Mouse (Mus musculus) stomach, postnatal 0 days (tissue): ENCODE data around the gene Mpp6. TPM values are rescaled to one million over a fixed set of nuclear protein-coding genes. Genes with fewer than 3 reads are reported as not detected.

Experiments
- ATAC-seq: fragments of 200-750 bp; cut with Nextera tagmentation; 2 replicates; pipeline ENCODE4 v1.8.0; 2017; ENCODE audit not compliant: low FRiP score, low TSS enrichment
- DNase-seq: peaks from one replicate; pipeline ENCODE4 v3.0.0-alpha.2; 2016; ENCODE audit warnings: low spot score
- H3K27ac ChIP-seq: fragments of 300-500 bp; sonication (generic); replicated peaks from 2 replicates; pipeline ENCODE4 v1.5.1; 2014; ENCODE audit warnings: mild to moderate bottlenecking, control low read depth
- H3K27me3 ChIP-seq: fragments of 300-500 bp; sonication (generic); 2 replicates; pipeline ENCODE4 v1.6.1; 2014; ENCODE audit warnings: low read length; ENCODE audit not compliant: control insufficient read depth, insufficient read depth
- H3K36me3 ChIP-seq: fragments of 300-500 bp; sonication (generic); 2 replicates; pipeline ENCODE4 v1.6.1; 2014; ENCODE audit warnings: low read length, mixed read lengths; ENCODE audit not compliant: control insufficient read depth, insufficient read depth
- H3K4me1 ChIP-seq: fragments of 300-500 bp; sonication (generic); replicated peaks from 2 replicates; pipeline ENCODE4 v1.6.1; 2014; ENCODE audit warnings: antibody characterized with exemption; ENCODE audit not compliant: control insufficient read depth, insufficient read depth
- H3K4me2 ChIP-seq: fragments of 300-500 bp; sonication (generic); replicated peaks from 2 replicates; pipeline ENCODE4 v1.6.1; 2014; ENCODE audit warnings: low read depth, mild to moderate bottlenecking, control low read depth, moderate library complexity
- H3K4me3 ChIP-seq: fragments of 300-500 bp; sonication (generic); 2 replicates; pipeline ENCODE4 v1.5.1; 2014; ENCODE audit warnings: low read depth, low read length, control low read depth
- H3K9ac ChIP-seq: fragments of 300-500 bp; sonication (generic); 2 replicates; pipeline ENCODE4 v1.6.1; 2014; ENCODE audit warnings: mild to moderate bottlenecking, low read length, control low read depth, mixed read lengths
- H3K9me3 ChIP-seq: fragments of 300-500 bp; sonication (generic); 2 replicates; pipeline ENCODE4 v1.6.1; 2016; ENCODE audit warnings: low read length; ENCODE audit not compliant: control insufficient read depth
- CTCF ChIP-seq: IDR thresholded peaks from 2 replicates; pipeline ENCODE4 v1.5.1; 2016; ENCODE audit warnings: antibody characterized with exemption, low read depth, mild to moderate bottlenecking, moderate library complexity
- EP300 ChIP-seq: optimal IDR thresholded peaks from 2 replicates; pipeline ENCODE3; 2016; ENCODE audit warnings: antibody characterized with exemption
- WGBS: fragments of 180-500 bp; shearing (Covaris S2); extraction: QIAGEN DNeasy Blood & Tissue Kit; methylation state at CpG from one replicate; pipeline ENCODE4 v1.1.7; 2014; 5-methylcytosine and 5-hydroxymethylcytosine counted together
- polyA plus RNA-seq: library from polyadenylated mRNA; unstranded; fragments of >200 nt; fragmentation: Nextera tagmentation; extraction: Ambion mirVana; gene quantifications from 2 replicates; pipeline ENCODE4 v1.2.1, GENCODE M21; 2015

The Mpp6 gene
- polyA plus RNA-seq, 1 experiment from 2014 or later: 28.1 TPM

DNA sequence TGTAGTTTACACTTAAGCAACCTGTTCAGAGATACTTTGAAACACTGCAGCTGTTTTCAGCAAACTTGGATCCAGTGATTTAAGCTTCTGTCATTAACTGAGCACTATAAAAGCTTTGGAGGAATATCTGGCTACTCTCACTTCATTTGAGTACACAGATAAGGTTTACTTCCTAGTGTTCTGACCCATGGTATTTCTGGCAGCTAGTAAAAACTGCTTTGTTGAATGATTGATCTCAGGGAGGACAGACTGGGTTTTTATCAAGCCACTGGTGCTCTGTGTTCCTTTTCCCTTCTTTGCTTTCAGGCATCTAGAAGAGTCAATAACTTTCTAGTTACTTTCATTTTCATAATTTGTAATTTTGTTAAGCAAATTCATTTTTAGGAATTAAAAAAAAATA lies 79.3 kb downstream of the Mpp6 start:
- no peak for TF ChIP-seq CTCF
- no peak for TF ChIP-seq EP300
- Histone ChIP-seq H3K27me3 (no peaks in the 10 kb centered on the region), H3K4me1 (no peaks in the 10 kb centered on the region), H3K9ac (no peak overlapping the region), H3K4me3 (no peak overlapping the region), H3K4me2 (no peak overlapping the region), H3K36me3 (0 out of 2 replicates have a peak, but pooled peaks cover 3% of the 10 kb centered on the region), H3K9me3 (no peaks in the 10 kb centered on the region), H3K27ac (no peak overlapping the region)
- ATAC-seq (no peak), DNase-seq (no peak)

DNA sequence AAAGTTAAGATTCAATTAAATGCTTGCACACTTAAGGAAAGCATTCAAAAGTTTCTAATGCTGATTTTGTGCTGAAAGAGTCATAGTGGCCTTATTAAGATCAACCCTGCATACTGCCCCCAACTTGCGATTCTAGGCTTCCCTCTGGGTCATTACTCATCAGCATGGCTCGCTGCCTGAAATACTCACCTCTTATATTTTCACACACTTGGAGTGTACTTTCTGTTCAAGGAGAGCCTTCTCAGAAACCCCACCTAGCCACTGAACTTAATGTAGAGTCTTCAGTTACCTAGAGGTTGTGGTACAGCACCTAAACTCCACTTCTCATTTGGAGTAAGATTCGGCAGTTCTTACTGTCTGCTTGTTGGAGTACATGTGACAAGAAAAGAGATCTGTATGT lies 81.6 kb downstream of the Mpp6 start:
- no peak overlapping the region for H3K27ac ChIP-seq
- DNase-seq (no peak), ATAC-seq (no peak)
- no peaks in the 10 kb centered on the region for H3K9me3 ChIP-seq
- H3K36me3 ChIP-seq: no peaks in the 10 kb centered on the region
- no peak overlapping the region for H3K9ac ChIP-seq
- H3K4me2 ChIP-seq: no peak overlapping the region
- 79% methylated on average over 3 of the region's 3 CpGs for WGBS
- TF ChIP-seq EP300: no peak
- no peak for TF ChIP-seq CTCF
- no peaks in the 10 kb centered on the region for H3K4me1 ChIP-seq
- no peaks in the 10 kb centered on the region for H3K27me3 ChIP-seq
- no peak overlapping the region for H3K4me3 ChIP-seq

DNA sequence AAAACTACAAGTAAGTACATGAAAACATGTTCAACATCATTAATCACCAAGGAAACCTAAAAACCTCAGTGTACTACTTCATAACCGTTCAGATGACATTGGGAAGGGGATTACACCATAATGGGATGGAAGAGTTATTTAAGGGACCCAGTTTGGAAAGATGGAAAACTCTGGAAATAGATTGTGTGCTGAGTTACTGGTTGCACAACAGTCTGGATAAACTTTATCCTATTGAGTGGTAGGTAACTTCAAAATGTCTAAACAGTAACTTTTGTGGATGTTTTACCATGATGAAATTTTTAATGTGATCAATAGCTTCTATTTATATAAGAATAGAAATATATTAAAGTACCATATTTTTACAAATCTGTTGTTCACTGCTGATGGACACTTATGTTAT lies 82.1 kb downstream of the Mpp6 start:
- no peaks in the 10 kb centered on the region for H3K4me1 ChIP-seq
- H3K9me3 ChIP-seq: no peaks in the 10 kb centered on the region
- no peak overlapping the region for H3K4me3 ChIP-seq
- no peaks in the 10 kb centered on the region for H3K36me3 ChIP-seq
- no peak overlapping the region for H3K9ac ChIP-seq
- no peaks in the 10 kb centered on the region for H3K27me3 ChIP-seq
- DNase-seq (no peak), ATAC-seq (no peak)
- TF ChIP-seq EP300 (no peak), CTCF (no peak)
- H3K4me2 ChIP-seq: no peak overlapping the region
- H3K27ac ChIP-seq: no peak overlapping the region
- 51% methylated on average over 1 of the region's 1 CpGs for WGBS

- TF ChIP-seq CTCF (no peak), EP300 (no peak)
- Histone ChIP-seq H3K9ac (no peak overlapping the region), H3K9me3 (no peaks in the 10 kb centered on the region), H3K27ac (no peak overlapping the region), H3K4me1 (no peaks in the 10 kb centered on the region), H3K4me2 (no peak overlapping the region), H3K4me3 (no peak overlapping the region), H3K27me3 (no peaks in the 10 kb centered on the region), H3K36me3 (no peaks in the 10 kb centered on the region)
- 78% methylated on average over 3 of the region's 3 CpGs for WGBS
- DNase-seq (no peak), ATAC-seq (no peak)
These were observed 82.8 kb downstream of the Mpp6 start for GRCm38 (mm10) chr6:50192822-50193221.

- no peak for ATAC-seq
- H3K4me2 ChIP-seq: no peak overlapping the region
- DNase-seq: no peak
- TF ChIP-seq EP300: no peak
- TF ChIP-seq CTCF: no peak
- no peak overlapping the region for H3K27ac ChIP-seq
- H3K9ac ChIP-seq: no peak overlapping the region
- 62% methylated on average over 5 of the region's 5 CpGs for WGBS
- no peaks in the 10 kb centered on the region for H3K27me3 ChIP-seq
- no peaks in the 10 kb centered on the region for H3K36me3 ChIP-seq
- H3K4me3 ChIP-seq: no peak overlapping the region
- H3K9me3 ChIP-seq: no peaks in the 10 kb centered on the region
- no peaks in the 10 kb centered on the region for H3K4me1 ChIP-seq
These were observed 83.8 kb downstream of the Mpp6 start for GRCm38 (mm10) chr6:50193851-50194250.

- DNase-seq (no peak), ATAC-seq (0 out of 2 replicates have a peak, but pooled peaks have one; percentile 35)
- 80% methylated on average over 4 of the region's 4 CpGs for WGBS
- Histone ChIP-seq H3K9ac (no peak overlapping the region), H3K4me1 (no peaks in the 10 kb centered on the region), H3K36me3 (no peaks in the 10 kb centered on the region), H3K4me3 (no peak overlapping the region), H3K4me2 (no peak overlapping the region), H3K9me3 (no peaks in the 10 kb centered on the region), H3K27ac (no peak overlapping the region), H3K27me3 (no peaks in the 10 kb centered on the region)
- TF ChIP-seq EP300 (no peak), CTCF (no peak)
These were observed 94.3 kb downstream of the Mpp6 start for GRCm38 (mm10) chr6:50204356-50204755.
